Mouse (Mus musculus): ENCODE measurements around the gene Shq1.

The Shq1 gene

GRCm38 (mm10) chr6:100662224-100662623, 8.7 kb downstream of the Shq1 start:
- no peak for DNase-seq

DNA sequence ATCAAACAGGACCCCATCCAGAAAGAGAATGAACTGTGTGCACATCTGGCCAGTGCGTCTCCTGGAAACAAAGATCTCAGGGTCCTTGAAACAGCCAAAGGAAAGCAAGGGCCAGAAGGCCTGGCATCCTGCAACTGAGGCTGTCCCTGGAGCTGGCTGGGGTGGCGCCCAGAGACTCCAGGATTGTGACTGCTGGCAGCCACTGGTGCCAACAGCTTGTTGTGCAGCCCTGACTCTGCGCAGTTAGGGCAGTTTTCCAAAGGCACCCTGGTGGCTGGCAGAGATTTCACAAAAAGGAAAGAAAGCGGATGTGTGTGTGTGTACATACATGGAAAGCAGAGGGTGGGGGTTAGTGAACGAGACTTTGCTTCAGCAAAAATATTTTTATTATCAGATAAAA, 10.6 kb downstream of the Shq1 start:
- DNase-seq = peak; percentile 56

DNA sequence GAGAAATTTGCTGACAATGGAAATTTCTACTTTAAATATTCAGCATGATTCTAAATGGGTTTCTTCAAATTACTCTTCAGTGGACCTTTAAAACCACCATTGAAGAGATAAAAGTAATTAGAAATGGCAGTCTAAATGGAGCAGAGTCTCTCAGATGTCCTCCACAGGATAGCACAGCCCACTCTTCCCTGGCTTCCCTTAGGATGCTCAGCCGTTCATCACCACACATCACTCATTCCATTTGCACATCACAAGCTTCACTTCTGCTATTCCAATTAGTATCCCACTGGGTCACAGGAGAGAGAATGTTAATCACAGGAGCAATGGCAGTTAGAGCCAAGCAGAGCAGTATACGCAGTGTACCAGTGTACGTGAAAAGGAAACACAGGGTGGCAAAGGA, 18.4 kb downstream of the Shq1 start:
- no peak for DNase-seq

DNA sequence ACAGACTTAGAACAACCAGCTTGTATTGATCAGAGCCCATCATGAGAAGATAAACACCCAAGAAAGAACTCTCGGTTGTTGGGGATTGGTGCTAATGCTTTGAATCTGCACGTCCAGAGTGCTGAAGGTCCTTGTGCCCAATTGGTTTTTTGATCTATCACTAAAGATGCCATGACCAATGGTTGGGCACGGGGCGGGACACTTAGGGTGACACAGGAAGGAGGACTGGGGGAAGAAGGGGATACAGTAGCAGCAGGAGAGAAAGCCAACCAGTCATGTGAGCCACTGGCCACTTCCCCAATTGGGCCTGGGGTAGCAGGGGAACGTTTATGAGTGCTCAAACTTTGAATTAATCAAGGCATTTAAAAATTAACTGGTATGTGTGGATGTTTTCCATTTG, 23.8 kb downstream of the Shq1 start:
- DNase-seq = no peak

DNA sequence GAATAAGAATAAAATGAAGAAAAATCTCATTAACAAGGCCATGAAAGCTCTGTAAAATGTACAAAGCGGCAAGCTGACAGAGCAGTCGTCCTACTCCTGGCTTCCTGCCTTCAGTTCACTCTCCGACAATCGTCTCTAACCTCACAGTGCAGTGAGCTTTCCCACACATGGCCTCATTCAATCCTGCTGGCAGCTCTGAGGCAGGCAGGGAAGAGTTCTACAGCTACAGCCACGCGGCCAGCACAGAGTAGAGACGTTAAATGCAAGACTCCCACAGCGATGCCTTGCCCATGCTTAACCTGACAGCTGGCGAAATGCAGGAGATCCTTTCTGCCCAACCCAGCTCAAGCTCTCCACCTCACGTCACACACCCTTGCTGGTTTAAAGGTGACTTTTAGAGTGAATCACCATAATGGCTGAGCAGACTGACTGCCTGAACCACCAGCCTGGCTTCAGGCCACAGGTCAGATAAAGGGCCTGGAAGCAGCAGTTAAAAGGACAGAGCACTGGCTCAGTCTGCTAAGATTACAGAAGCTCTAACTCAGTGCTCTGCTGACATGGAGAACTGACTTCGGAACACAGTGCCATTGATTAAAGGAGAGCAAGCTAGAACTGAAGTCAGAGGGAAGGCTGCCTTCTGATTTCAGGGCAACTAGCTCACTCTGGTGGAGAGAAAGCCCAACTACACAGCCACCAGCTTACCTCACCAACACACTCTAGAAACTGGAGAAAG, 25.3 kb downstream of the Shq1 start:
- DNase-seq = peak; percentile 18

- no peak for DNase-seq
Observed at GRCm38 (mm10) chr6:100644631-100645030, 26.3 kb downstream of the Shq1 start.

GRCm38 (mm10) chr6:100642786-100643185, 28.2 kb downstream of the Shq1 start:
- DNase-seq = no peak

GRCm38 (mm10) chr6:100640591-100640990, 30.4 kb downstream of the Shq1 start:
- no peak for DNase-seq

DNA sequence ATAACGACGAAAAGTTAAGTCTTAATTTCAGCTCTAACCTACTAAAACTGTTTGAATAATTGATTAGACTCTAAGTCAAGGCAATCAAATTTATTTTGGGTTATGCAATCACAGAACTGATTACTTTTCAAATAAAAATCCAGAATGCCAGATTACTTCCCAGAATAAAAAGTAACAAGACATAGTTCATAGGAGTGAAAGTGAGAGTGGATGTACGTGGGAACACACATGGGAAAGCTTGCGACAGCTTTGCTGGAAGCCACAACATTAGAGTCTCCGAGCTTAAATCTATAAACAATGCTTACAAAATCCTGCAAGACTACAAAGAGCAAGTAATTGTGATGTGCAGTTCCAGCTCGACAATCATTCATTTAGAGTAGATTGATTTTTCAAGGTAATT, 41.9 kb downstream of the Shq1 start:
- DNase-seq = no peak

DNA sequence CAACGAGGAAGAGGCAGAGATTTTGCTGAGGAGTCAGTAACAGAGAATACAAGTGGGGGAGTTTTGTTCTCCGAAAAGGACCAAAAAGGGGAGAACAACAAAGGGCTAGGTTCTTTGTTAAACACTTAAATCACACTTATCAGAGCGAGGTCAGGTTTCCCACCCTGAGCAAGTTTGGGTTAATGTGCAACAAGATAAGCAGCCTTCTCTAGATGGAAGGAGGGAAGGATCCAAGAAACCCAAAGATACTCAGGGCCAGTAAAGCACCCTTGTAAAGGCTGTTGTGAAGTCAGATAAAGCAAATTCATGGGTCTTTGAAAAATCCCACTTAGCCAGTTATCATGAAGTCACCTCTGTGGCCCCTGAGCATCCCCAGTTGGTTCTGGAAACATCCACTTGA, 42.7 kb downstream of the Shq1 start:
- DNase-seq = no peak

- no peak for DNase-seq
Observed at GRCm38 (mm10) chr6:100623922-100624321, 47.0 kb downstream of the Shq1 start.

DNA sequence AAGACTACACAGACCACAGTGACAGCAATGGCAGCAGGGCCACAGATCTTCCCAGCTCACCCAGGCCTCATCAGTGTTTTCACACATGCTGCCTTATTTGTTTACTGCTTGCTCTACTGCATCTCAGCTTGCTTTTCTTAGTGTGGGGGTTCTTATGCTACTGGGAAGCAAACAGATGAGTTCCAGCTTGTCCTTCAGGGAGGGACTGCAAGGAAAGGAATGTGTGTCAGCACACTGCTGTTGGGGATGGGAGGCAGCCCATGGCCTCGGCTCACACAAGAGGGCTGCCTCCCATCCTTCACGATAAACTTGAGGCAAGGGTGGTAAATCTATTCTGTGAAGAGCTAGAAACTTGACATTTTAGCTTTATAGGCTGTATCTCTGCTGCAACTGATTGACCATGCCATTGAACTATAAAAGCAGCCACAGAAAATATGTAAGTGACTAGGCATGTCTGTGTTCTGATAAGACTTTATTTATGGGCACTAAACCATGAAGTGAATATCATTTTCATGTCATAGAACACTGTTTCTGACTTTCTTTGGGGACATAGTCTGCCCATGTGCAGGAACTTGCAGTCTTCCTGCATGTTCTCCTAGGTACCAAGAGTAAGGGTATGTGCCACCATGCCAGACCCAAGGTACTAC, 48.0 kb downstream of the Shq1 start:
- DNase-seq = no peak

DNA sequence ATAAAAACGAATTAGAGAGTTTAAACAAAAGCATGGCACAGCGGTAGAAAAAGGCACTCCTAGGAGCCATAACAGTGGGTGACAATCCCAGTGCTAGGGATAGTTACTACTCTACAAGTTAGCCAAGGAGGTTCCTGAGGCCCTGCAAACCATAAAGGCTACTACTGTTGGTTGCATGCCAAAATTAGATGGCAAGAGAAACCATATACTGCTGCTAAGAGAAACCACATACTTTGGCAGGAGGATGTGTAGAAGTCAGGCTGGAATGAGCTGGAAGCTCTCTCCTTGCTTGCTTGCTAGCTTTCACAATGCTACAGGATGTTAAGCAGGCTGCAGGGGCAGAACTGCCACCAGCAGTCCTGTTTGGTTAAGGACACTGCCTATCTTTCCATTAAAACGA, 50.5 kb downstream of the Shq1 start:
- DNase-seq = no peak

GRCm38 (mm10) chr6:100619309-100619708, 51.6 kb downstream of the Shq1 start:
- no peak for DNase-seq

GRCm38 (mm10) chr6:100616133-100616532, 54.8 kb downstream of the Shq1 start:
- no peak for DNase-seq

GRCm38 (mm10) chr6:100613593-100614267, 57.2 kb downstream of the Shq1 start:
- DNase-seq = no peak

GRCm38 (mm10) chr6:100610897-100611575, 59.9 kb downstream of the Shq1 start:
- no peak for DNase-seq

DNA sequence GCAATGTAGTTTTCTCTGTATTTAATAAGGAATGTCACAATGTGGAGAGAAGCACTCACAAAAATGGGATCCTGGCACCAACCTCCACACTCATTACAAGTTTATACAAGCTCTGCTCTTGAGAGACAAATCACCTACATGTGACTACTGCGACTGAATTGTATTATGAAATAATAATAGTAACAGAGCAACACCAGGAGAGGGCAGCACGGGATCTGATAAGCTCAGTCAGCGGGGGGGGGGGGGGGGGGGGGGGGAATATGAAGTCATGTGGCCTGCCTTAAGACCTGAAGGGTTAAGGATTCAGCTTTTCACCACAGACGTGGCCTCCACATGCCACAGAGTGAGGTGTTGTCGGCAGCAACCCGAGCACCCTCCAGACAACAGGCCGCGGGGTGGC, 60.8 kb downstream of the Shq1 start:
- no peak for DNase-seq

GRCm38 (mm10) chr6:100609256-100609655, 61.7 kb downstream of the Shq1 start:
- DNase-seq = no peak

DNA sequence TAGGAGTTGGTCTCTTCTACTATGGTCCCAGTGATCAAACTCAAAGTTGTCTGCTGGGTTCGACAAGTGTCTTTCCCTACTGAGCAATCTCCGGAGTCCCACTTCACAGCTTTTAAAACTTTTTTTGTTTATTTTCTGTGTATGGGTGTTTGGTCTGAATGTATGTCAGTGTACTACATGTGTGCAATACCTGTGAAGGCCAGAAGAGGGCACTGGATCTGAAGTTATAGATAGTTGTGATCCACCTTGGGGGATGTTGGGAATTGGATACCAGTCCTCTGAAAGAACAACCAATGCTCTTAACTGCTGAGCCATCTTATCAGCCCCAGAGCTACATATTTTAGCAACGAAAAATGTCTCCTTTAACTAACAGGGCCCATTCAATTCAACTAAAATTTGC, 62.5 kb downstream of the Shq1 start:
- DNase-seq = no peak

DNA sequence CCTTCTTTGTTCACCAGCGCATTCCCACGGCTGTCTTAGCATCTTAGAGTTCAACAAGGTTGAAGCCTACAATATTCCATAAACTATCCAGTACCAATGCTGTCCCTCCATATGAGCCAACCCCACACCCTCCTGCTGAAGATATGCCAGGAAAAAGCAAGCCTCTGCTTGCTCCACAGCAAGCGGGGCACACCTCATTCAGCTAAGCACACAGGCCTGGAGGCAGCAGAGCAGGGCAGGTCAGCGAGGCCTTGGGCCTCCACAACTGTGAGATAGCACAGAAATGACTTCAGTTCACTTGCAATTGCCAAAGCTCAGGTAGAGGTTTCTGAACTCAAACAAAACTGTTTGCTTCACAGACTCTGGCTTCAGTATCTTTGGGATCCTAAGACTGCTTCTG, 64.2 kb downstream of the Shq1 start:
- no peak for DNase-seq

DNA sequence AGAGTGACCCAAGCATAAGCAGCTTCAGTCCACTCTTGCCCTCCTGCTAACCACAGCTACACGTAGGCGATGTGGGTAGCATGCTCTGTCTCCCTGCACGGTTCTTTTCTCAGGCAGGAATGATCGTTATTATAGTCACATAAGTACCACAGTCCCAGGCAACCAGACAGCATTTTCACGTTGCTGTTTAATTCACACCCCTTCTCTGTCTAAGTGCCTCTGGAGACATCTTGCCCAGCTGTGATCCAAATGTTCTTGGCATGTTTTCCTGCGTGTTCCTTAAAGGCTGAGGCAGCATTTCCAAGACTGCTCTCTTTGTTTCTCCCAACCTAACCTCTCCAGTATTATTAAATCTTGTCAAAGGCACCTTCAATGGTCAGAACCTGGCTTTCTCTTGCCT, 67.3 kb downstream of the Shq1 start:
- no peak for DNase-seq

DNA sequence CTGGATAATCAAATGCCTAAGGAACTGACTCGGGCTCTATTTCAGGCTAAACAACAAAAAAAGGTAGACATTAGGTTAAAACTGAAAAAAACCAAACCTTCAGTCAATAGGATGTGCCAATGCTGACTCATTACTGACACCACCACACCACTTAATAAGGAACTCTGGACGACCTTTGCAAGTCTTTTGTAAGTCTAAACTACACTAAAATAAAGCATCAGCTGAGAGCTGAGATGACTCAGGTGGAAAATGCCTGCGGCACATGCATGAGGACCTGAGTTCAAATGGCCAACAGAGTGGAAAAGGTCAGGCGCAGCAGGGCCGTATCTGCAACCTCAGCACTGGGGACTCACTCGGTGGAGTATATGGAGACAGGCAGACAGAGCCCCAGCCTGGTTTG, 69.3 kb downstream of the Shq1 start:
- no peak for DNase-seq

DNA sequence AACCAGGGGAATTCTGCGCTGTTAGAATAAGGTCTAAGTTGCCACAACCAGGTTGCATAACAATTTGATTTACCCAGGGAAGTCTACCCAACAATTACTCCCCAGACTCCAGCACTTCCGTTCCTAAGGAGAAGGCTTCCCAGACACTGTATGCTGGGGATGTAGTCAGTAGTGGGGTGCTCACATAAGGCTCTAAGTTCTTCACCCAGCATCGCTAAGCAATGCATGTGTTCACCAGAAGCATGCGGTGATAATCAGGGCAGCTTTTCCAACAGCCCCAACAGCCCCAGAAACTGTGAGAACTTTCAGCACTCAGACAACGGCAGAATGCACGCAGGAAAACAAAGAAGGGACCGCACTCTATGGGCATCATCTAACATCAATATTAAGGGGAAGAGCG, 77.1 kb downstream of the Shq1 start:
- DNase-seq = no peak

Measured in cerebellum, adult 11 months (tissue).